Mouse (Mus musculus) heart, adult 2 months (tissue): ENCODE data around the gene Gm4869.

ENCODE experiments used
- CTCF ChIP-seq: fragments of 200-600 bp; IDR thresholded peaks from 2 replicates; pipeline ENCODE4 v1.8.1; 2022; ENCODE audit warnings: antibody characterized with exemption, mild to moderate bottlenecking, moderate library complexity
- EP300 ChIP-seq: fragments of 200-500 bp; IDR thresholded peaks from 2 replicates; pipeline ENCODE4 v1.6.1; 2011; ENCODE audit warnings: low read depth, low read length, control low read depth; ENCODE audit not compliant: insufficient read depth
- POLR2A ChIP-seq: fragments of 200-500 bp; IDR thresholded peaks from 2 replicates; pipeline ENCODE4 v1.6.1; 2011; ENCODE audit warnings: mild to moderate bottlenecking, low read depth, low read length, control low read depth; ENCODE audit not compliant: insufficient read depth

GRCm38 (mm10) chr5:140444012-140444411 is 1.4 kb upstream of the Gm4869 start:
- no peak for TF ChIP-seq POLR2A
- no peak for TF ChIP-seq CTCF
- 0 out of 2 replicates have a peak, but pooled peaks have one; percentile 57 for TF ChIP-seq EP300
